9 mouse cellular contexts compared by ENCODE assay signal in the genomic region with DNA sequence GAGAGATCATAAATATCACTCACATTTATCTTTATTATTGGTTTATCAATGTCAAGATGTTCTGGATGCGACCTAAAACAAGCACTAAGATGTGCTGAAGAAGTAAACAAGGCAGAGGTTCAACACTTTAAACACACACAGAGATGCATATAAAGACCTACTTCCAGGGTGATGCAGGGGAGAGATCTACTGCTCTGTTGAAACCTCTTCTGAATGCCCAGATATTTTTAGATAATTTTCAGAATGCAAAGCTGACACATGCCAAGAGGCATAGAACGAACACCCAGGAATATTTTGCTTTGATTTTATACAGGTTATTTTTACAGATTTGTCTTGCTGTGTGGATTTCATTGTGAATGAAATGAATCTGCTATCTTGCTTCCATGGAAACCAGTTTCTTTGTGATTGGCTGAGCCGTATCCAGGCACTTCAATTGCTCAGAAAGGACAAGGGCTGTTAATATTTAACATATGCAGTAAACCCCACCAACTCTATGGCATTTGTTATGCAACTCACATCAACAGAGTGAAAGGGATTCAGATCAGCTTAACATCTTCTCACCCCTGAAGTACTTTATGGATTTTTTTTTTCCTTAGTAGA.
DNase-seq lines count a peak whose midpoint lies in the region; ATAC-seq lines count a peak whose summit lies in the region.
"Had no signal": no experiment of that assay in that cellular context is flagged by ENCODE, and none has a peak within 500 bp of the region (broad histone marks: within the 10 kb centered on the region; RNA-seq: fewer than 3 reads in every experiment).

No protein-coding gene starts in this region.

- H3K9ac ChIP-seq in forebrain, embryonic 13.5 days: no peak overlapping the region
- no peak overlapping the region for H3K9ac ChIP-seq in neural tube, embryonic 12.5 days
- H3K9ac ChIP-seq: limb, embryonic 15.5 days had no signal

- H3K27me3 ChIP-seq in forebrain, embryonic 13.5 days: no peaks in the 10 kb centered on the region
- no peaks in the 10 kb centered on the region for H3K27me3 ChIP-seq in neural tube, embryonic 12.5 days (replicated peaks)
- H3K27me3 ChIP-seq: limb, embryonic 15.5 days had no signal

- WGBS in forebrain, embryonic 13.5 days: 31% methylated on average over 3 of the region's 3 CpGs
- WGBS in neural tube, embryonic 12.5 days: 38% methylated on average over 3 of the region's 3 CpGs

- H3K4me2 ChIP-seq in forebrain, embryonic 13.5 days: no peak overlapping the region
- no peak overlapping the region for H3K4me2 ChIP-seq in neural tube, embryonic 12.5 days (replicated peaks)
- H3K4me2 ChIP-seq: limb, embryonic 15.5 days had no signal

- H3K36me3 ChIP-seq in forebrain, embryonic 13.5 days (ENCODE audit: poor library complexity, severe bottlenecking): no peaks in the 10 kb centered on the region
- H3K36me3 ChIP-seq in neural tube, embryonic 12.5 days: no peaks in the 10 kb centered on the region
- H3K36me3 ChIP-seq: limb, embryonic 15.5 days had no signal

- H3K9me3 ChIP-seq in forebrain, embryonic 13.5 days (replicated peaks): no peaks in the 10 kb centered on the region
- H3K9me3 ChIP-seq in neural tube, embryonic 12.5 days: no peaks in the 10 kb centered on the region
- H3K9me3 ChIP-seq: limb, embryonic 15.5 days had no signal

- ATAC-seq in forebrain, embryonic 13.5 days: peak; percentile 90
- peak; percentile 65 for ATAC-seq in neural tube, embryonic 12.5 days (ENCODE audit: low FRiP score, low read depth)

- no peak overlapping the region for H3K4me3 ChIP-seq in forebrain, embryonic 13.5 days
- H3K4me3 ChIP-seq in neural tube, embryonic 12.5 days: no peak overlapping the region
- H3K4me3 ChIP-seq: limb, embryonic 15.5 days had no signal

- DNase-seq in layer of hippocampus, adult 18-20 months (ENCODE audit: low spot score in 2 of 2): peak; percentile 32 to 71
- no peak for DNase-seq in layer of hippocampus, postnatal 10 days (ENCODE audit: low spot score in 2 of 2)
- DNase-seq in kidney, postnatal 36 days: peak; percentile 11 to 48
- DNase-seq in gastrocnemius, postnatal 4 days (ENCODE audit: low spot score in 2 of 2): no peak
- DNase-seq in ovary, postnatal 10 days (ENCODE audit: low spot score): no peak
- DNase-seq in urinary bladder, postnatal 4 days (ENCODE audit: low spot score in 2 of 2): no peak

- peak overlapping the region; percentile 68 for H3K27ac ChIP-seq in forebrain, embryonic 13.5 days
- no peak overlapping the region for H3K27ac ChIP-seq in neural tube, embryonic 12.5 days
- H3K27ac ChIP-seq: limb, embryonic 15.5 days had no signal

- peaks cover 26% of the 10 kb centered on the region for H3K4me1 ChIP-seq in forebrain, embryonic 13.5 days
- peaks cover 6% of the 10 kb centered on the region; the same call in 1 of the 2 replicates for H3K4me1 ChIP-seq in neural tube, embryonic 12.5 days

Comparison
In these comparisons a context has a peak if more than half of its experiments do, and no peak if none do; other contexts are left out.
1. DNase-seq: peak in layer of hippocampus, adult 18-20 months (2 of 2) and kidney, postnatal 36 days (2 of 2); none in layer of hippocampus, postnatal 10 days (0 of 2), gastrocnemius, postnatal 4 days (0 of 2), ovary, postnatal 10 days (single experiment) and urinary bladder, postnatal 4 days (0 of 2).